Mouse (Mus musculus) heart, embryonic 15.5 days (tissue): ENCODE measurements around the gene Prdm1. TPM values are rescaled to one million over a fixed set of nuclear protein-coding genes. Genes with fewer than 3 reads are reported as not detected.
A peak's percentile ranks its signal among the peaks of the same experiment; 100 is the strongest.

Experiments used
- ATAC-seq: fragments of 200-750 bp; cut with Nextera tagmentation; replicated peaks from 2 replicates; pipeline ENCODE4 v1.8.0; 2017; ENCODE audit warnings: low read depth, moderate TSS enrichment; ENCODE audit not compliant: insufficient number of reproducible peaks, insufficient read depth, low FRiP score
- H3K27ac ChIP-seq: fragments of 300-500 bp; sonication (generic); 2 replicates; pipeline ENCODE4 v1.5.1; 2015; ENCODE audit warnings: mild to moderate bottlenecking, inconsistent platforms
- H3K27me3 ChIP-seq: fragments of 300-500 bp; sonication (generic); 2 replicates; pipeline ENCODE4 v1.6.1; 2015; ENCODE audit warnings: inconsistent platforms
- H3K36me3 ChIP-seq: fragments of 300-500 bp; sonication (generic); 2 replicates; pipeline ENCODE4 v1.6.1; 2015; ENCODE audit warnings: mild to moderate bottlenecking, inconsistent platforms
- H3K4me1 ChIP-seq: fragments of 300-500 bp; sonication (generic); replicated peaks from 2 replicates; pipeline ENCODE4 v1.6.1; 2015; ENCODE audit warnings: inconsistent platforms
- H3K4me2 ChIP-seq: fragments of 300-500 bp; sonication (generic); 2 replicates; pipeline ENCODE4 v1.6.1; 2015; ENCODE audit warnings: inconsistent platforms, mild to moderate bottlenecking, moderate library complexity
- H3K4me3 ChIP-seq: fragments of 300-500 bp; sonication (generic); 2 replicates; pipeline ENCODE4 v1.5.1; 2015; ENCODE audit warnings: mild to moderate bottlenecking, inconsistent platforms
- H3K9ac ChIP-seq: fragments of 300-500 bp; sonication (generic); 2 replicates; pipeline ENCODE4 v1.6.1; 2015; ENCODE audit warnings: mild to moderate bottlenecking, inconsistent platforms
- H3K9me3 ChIP-seq: fragments of 300-500 bp; sonication (generic); replicated peaks from 2 replicates; pipeline ENCODE4 v1.6.1; 2016; ENCODE audit warnings: inconsistent platforms
- WGBS: fragments of 180-500 bp; shearing (Covaris S2); methylation state at CpG from one replicate; pipeline ENCODE4 v1.1.7; 2015; ENCODE audit warnings: mixed read lengths; 5-methylcytosine and 5-hydroxymethylcytosine counted together
- polyA plus RNA-seq: library from polyadenylated mRNA; unstranded; fragments of >200 nt; fragmentation: Nextera tagmentation; extraction: Ambion mirVana; gene quantifications from 2 replicates; pipeline ENCODE4 v1.2.1, GENCODE M21; 2015

Prdm1 gene
- 0.67 and 0.83 TPM in 2 replicates for polyA plus RNA-seq

- H3K36me3 ChIP-seq: no peaks in the 10 kb centered on the region
- peaks cover 58% of the 10 kb centered on the region for H3K27me3 ChIP-seq
- peak within 1 kb of the TSS; percentile 59; the same call in 1 of the 2 replicates for H3K9ac ChIP-seq
- WGBS: 7% methylated on average over 25 of the region's 25 CpGs
- no peaks in the 10 kb centered on the region for H3K9me3 ChIP-seq
- peak within 1 kb of the TSS; percentile 81 for H3K4me2 ChIP-seq
- ATAC-seq: no peak
- H3K4me1 ChIP-seq: peaks cover 24% of the 10 kb centered on the region
- H3K4me3 ChIP-seq: peak within 1 kb of the TSS; percentile 72
- no peak within 1 kb of the TSS for H3K27ac ChIP-seq
These were observed at the start of gene Prdm1 for GRCm38 (mm10) chr10:44528291-44529082. Gene Prdm1, minus strand, starts transcription at chr10:44528501.

- no peak overlapping the region for H3K9ac ChIP-seq
- no peaks in the 10 kb centered on the region for H3K36me3 ChIP-seq
- H3K9me3 ChIP-seq: no peaks in the 10 kb centered on the region
- H3K4me3 ChIP-seq: no peak overlapping the region
- H3K4me2 ChIP-seq: no peak overlapping the region
- ATAC-seq: no peak
- H3K27ac ChIP-seq: no peak overlapping the region
- 62% methylated on average over 3 of the region's 3 CpGs for WGBS
- H3K4me1 ChIP-seq: no peaks in the 10 kb centered on the region
- H3K27me3 ChIP-seq: no peaks in the 10 kb centered on the region
These were observed 37.7 kb upstream of the Prdm1 start for GRCm38 (mm10) chr10:44565971-44566370.

- Histone ChIP-seq H3K9ac (no peak overlapping the region), H3K27me3 (no peaks in the 10 kb centered on the region), H3K4me3 (no peak overlapping the region), H3K36me3 (no peaks in the 10 kb centered on the region), H3K9me3 (no peaks in the 10 kb centered on the region), H3K27ac (no peak overlapping the region), H3K4me1 (no peaks in the 10 kb centered on the region), H3K4me2 (no peak overlapping the region)
- ATAC-seq: no peak
- WGBS: 82% methylated on average over 2 of the region's 2 CpGs
These were observed 36.8 kb upstream of the Prdm1 start for GRCm38 (mm10) chr10:44565109-44565508.

DNA sequence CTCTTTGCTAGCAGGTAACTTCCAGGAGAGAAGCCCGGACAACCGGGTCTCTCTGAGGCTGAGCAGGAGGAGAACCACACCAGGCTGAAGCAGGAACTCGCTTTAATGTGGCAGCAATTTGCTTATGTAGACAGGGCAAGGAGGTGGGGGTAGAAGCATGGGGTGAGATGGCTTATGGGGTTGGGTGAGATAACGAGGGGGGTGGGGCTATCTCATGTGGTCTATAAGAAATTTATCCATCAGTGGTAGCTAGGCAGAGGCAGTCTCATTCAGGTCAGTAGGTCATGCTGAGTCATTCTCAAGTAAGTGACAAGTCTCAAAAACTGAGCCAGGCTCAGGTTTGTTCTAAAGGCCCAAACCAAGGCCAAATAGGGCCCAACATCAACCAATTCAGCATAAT is 28.5 kb upstream of the Prdm1 start:
- 82% methylated on average over 4 of the region's 4 CpGs for WGBS
- Histone ChIP-seq H3K4me3 (no peak overlapping the region), H3K9ac (no peak overlapping the region), H3K36me3 (no peaks in the 10 kb centered on the region), H3K4me1 (no peaks in the 10 kb centered on the region), H3K4me2 (no peak overlapping the region), H3K27me3 (no peaks in the 10 kb centered on the region), H3K9me3 (peaks cover 5% of the 10 kb centered on the region), H3K27ac (no peak overlapping the region)
- ATAC-seq: no peak

GRCm38 (mm10) chr10:44555317-44555716 is 27.0 kb upstream of the Prdm1 start:
- H3K9me3 ChIP-seq: peaks cover 5% of the 10 kb centered on the region
- H3K4me3 ChIP-seq: no peak overlapping the region
- WGBS: 13% methylated on average over 2 of the region's 2 CpGs
- no peak overlapping the region for H3K9ac ChIP-seq
- H3K27me3 ChIP-seq: no peaks in the 10 kb centered on the region
- no peaks in the 10 kb centered on the region for H3K36me3 ChIP-seq
- no peak overlapping the region for H3K27ac ChIP-seq
- H3K4me1 ChIP-seq: no peaks in the 10 kb centered on the region
- ATAC-seq: 0 out of 2 replicates have a peak, but pooled peaks have one; percentile 27
- no peak overlapping the region for H3K4me2 ChIP-seq

- Histone ChIP-seq H3K4me2 (no peak overlapping the region), H3K9me3 (peaks cover 5% of the 10 kb centered on the region), H3K36me3 (no peaks in the 10 kb centered on the region), H3K4me3 (no peak overlapping the region), H3K27ac (no peak overlapping the region), H3K27me3 (no peaks in the 10 kb centered on the region), H3K4me1 (no peaks in the 10 kb centered on the region), H3K9ac (no peak overlapping the region)
- ATAC-seq: no peak
- 86% methylated on average over 1 of the region's 1 CpGs for WGBS
These were observed 25.3 kb upstream of the Prdm1 start for GRCm38 (mm10) chr10:44553648-44554047.

- Histone ChIP-seq H3K4me1 (0 out of 2 replicates have a peak, but pooled peaks cover 7% of the 10 kb centered on the region), H3K9ac (no peak overlapping the region), H3K9me3 (no peaks in the 10 kb centered on the region), H3K27me3 (0 out of 2 replicates have a peak, but pooled peaks cover 9% of the 10 kb centered on the region), H3K4me2 (peak overlapping the region; percentile 44), H3K36me3 (no peaks in the 10 kb centered on the region), H3K4me3 (peak overlapping the region; percentile 8; the same call in 1 of the 2 replicates), H3K27ac (no peak overlapping the region)
- ATAC-seq: no peak
- 13% methylated on average over 14 of the region's 14 CpGs for WGBS
These were observed 10.8 kb upstream of the Prdm1 start for GRCm38 (mm10) chr10:44539033-44539578.

DNA sequence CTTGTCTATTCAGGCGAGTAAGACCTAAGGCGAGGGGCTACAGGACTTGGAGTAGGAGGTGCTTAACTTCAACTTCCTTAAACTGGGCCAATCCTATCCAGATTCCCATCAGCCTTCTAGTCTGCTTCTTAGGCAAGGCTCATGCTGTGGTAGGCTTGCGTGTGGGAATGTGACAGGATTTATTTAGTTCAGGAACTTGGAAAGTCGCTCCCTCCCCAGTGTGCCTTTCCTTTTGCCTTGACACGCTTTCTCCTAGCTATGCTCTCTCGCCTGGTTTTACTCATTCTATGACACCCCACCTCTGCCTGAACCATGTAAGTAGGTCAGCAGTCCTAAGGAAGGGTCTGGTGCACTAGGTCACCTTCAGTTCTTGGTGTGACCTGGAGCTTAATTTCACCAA is 9.8 kb upstream of the Prdm1 start:
- no peak for ATAC-seq

DNA sequence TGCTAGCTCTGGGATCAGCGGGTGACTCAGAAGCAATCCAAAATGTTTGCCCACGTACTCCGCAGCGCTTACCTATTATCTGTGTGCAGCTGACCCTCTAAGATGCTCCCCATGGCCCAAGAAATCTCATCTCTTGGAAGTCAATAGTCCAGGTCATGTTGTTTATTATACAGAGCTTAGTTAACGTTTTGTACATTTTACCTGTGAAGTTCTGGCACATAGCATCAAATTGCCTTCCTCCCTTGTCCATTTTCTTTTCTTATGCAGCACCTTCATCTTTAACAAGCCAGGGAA is 1.7 kb upstream of the Prdm1 start:
- no peaks in the 10 kb centered on the region for H3K36me3 ChIP-seq
- peaks cover 51% of the 10 kb centered on the region for H3K27me3 ChIP-seq
- peak overlapping the region; percentile 59 for H3K9ac ChIP-seq
- H3K27ac ChIP-seq: no peak overlapping the region
- ATAC-seq: no peak
- peak overlapping the region; percentile 72 for H3K4me3 ChIP-seq
- H3K4me2 ChIP-seq: peak overlapping the region; percentile 81
- peaks cover 24% of the 10 kb centered on the region for H3K4me1 ChIP-seq
- WGBS: 8% methylated on average over 5 of the region's 5 CpGs
- H3K9me3 ChIP-seq: no peaks in the 10 kb centered on the region

More for the DNA sequence above, 9.8 kb upstream of the Prdm1 start:
- Histone ChIP-seq H3K9ac (no peak overlapping the region), H3K4me2 (no peak overlapping the region), H3K27me3 (peaks cover 13% of the 10 kb centered on the region; the same call in 1 of the 2 replicates), H3K36me3 (no peaks in the 10 kb centered on the region), H3K9me3 (no peaks in the 10 kb centered on the region), H3K4me1 (0 out of 2 replicates have a peak, but pooled peaks cover 7% of the 10 kb centered on the region), H3K27ac (no peak overlapping the region), H3K4me3 (no peak overlapping the region)
- WGBS: 66% methylated on average over 6 of the region's 6 CpGs

GRCm38 (mm10) chr10:44529218-44530066 is 1.1 kb upstream of the Prdm1 start:
- H3K36me3 ChIP-seq: no peaks in the 10 kb centered on the region
- no peak overlapping the region for H3K27ac ChIP-seq
- no peaks in the 10 kb centered on the region for H3K9me3 ChIP-seq
- H3K27me3 ChIP-seq: peaks cover 55% of the 10 kb centered on the region
- peak; percentile 97 for ATAC-seq
- peaks cover 24% of the 10 kb centered on the region for H3K4me1 ChIP-seq
- under 1% methylated on average over 42 of the region's 42 CpGs for WGBS
- H3K4me3 ChIP-seq: peak overlapping the region; percentile 72
- H3K9ac ChIP-seq: peak overlapping the region; percentile 59
- H3K4me2 ChIP-seq: peak overlapping the region; percentile 81

- Histone ChIP-seq H3K27me3 (peaks cover 55% of the 10 kb centered on the region), H3K36me3 (no peaks in the 10 kb centered on the region), H3K9ac (no peak overlapping the region), H3K4me2 (peak overlapping the region; percentile 57), H3K27ac (no peak overlapping the region), H3K9me3 (no peaks in the 10 kb centered on the region), H3K4me1 (peaks cover 24% of the 10 kb centered on the region), H3K4me3 (peak overlapping the region; percentile 34)
- 3% methylated on average over 16 of the region's 16 CpGs for WGBS
- no peak for ATAC-seq
These were observed 650 bp downstream of the Prdm1 start for GRCm38 (mm10) chr10:44527651-44528050.
